Mouse (Mus musculus) olfactory bulb, adult 2 months (tissue): Measurements from ENCODE around the gene Kifc1.

Source experiments
- CTCF ChIP-seq: fragments of 200-500 bp; IDR thresholded peaks from 2 replicates; pipeline ENCODE4 v1.5.1; 2012; ENCODE audit warnings: low read depth, mild to moderate bottlenecking, low read length, moderate library complexity; ENCODE audit not compliant: insufficient read depth
- POLR2A ChIP-seq: fragments of 200-500 bp; IDR thresholded peaks from 2 replicates; pipeline ENCODE4 v1.6.1; 2012; ENCODE audit warnings: mild to moderate bottlenecking, low read depth, low read length, moderate library complexity; ENCODE audit not compliant: insufficient read depth

DNA sequence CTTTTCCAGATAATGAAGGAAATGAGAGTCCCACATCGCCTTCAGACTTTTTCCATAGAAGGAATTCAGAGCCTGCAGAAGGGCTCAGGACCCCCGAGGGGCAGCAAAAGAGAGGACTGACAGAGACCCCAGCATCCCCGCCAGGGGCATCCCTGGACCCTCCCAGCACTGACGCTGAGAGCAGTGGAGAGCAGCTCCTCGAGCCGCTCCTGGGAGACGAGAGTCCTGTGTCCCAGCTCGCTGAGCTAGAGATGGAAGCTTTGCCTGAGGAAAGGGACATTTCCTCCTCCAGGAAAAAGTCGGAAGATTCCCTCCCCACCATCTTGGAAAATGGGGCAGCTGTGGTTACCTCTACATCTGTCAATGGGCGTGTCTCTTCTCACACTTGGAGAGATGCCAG, 22.8 kb upstream of the Kifc1 start:
- TF ChIP-seq CTCF: no peak
- TF ChIP-seq POLR2A: no peak
